Mouse (Mus musculus): ENCODE measurements around the gene Rap1b. TPM values are rescaled to one million over a fixed set of nuclear protein-coding genes. Genes with fewer than 3 reads are reported as not detected.
A peak's percentile ranks its signal among the peaks of the same experiment; 100 is the strongest.

The Rap1b gene
- total and polyA plus RNA-seq, 2 experiments from 2014 or later, result 46.1 to 105 TPM

DNA sequence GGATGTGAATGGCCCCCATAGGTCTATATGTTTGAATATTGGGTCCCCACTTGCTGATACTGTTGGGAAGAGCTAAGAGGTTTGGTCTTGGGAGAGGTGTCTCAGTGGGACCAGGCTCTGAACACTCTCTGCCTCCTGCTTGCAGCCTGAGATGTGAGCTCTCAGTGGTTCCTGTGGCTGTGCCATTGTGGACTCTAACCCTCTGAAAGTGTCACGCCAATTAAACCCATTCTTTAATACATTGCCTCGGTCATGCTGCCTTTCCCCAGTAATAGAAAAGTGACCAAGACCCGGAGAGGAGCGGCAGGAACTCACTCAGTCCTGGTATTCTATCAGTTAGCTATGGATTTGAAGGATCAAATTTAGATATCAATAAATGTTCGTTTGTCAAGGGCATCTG is 12.4 kb upstream of the Rap1b start:
- Histone ChIP-seq H3K9ac (replicated peaks; ENCODE audit: low read depth, low read length) (no peak overlapping the region), H3K27me3 (ENCODE audit: control insufficient read depth, insufficient read depth, low read length) (no peaks in the 10 kb centered on the region), H3K4me2 (ENCODE audit: low read depth, low read length) (no peak overlapping the region), H3K4me1 (ENCODE audit: control insufficient read depth, insufficient read depth) (no peaks in the 10 kb centered on the region), H3K4me3 (ENCODE audit: low read depth, low read length) (no peak overlapping the region), H3K27ac (ENCODE audit: low read depth) (no peak overlapping the region), H3K9me3 (replicated peaks; ENCODE audit: control insufficient read depth, low read length) (no peaks in the 10 kb centered on the region), H3K36me3 (replicated peaks; ENCODE audit: control insufficient read depth, insufficient read depth, low read length) (no peaks in the 10 kb centered on the region)
- no peak for TF ChIP-seq EP300 (IDR thresholded peaks at IDR 0.05; ENCODE audit: low read depth)
- TF ChIP-seq CTCF (IDR thresholded peaks at IDR 0.05; ENCODE audit: low read depth), result no peak
- 87% methylated on average over 5 of the region's 5 CpGs for whole genome bisulfite sequencing
- no peak for DNase-seq (ENCODE audit: low spot score)
- ATAC-seq (ENCODE audit: insufficient read depth, low read depth), result no peak

DNA sequence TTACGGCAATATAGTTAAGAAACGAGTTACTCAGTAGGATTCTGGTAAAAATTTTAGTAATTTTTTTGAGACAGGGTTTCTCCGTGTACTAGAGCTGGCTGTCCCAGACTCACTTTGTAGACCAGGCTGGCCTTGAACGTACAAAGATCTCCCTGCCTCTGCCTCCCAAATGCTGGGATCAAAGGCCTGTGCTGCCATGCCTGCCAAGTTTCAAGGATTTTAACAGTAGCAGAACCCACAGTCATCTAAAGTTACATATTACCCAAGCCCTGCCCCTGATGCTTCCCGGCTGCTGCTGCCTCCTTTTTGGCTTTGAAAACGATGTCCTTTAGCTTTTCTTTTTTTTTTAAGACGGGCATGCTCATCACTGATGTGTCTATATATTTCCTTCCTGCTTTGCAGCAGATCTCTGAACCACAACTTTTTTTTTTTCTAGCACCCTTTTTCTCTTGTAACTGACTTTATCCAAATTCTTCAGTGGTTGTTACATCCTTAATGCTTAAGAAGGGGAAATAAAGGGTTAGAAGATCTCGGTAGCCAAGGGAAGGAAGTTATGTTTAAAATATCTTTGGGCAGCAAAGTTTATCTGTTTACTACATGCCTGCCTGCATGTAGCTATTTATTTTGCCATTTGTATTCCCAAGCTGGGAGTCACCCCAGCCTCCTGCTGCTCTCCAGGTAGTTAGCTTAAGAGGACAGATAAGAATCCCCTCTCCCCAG is 10.3 kb upstream of the Rap1b start:
- H3K4me2 ChIP-seq (ENCODE audit: low read depth, low read length), result no peak overlapping the region
- 67% methylated on average over 8 of the region's 8 CpGs for WGBS
- no peak overlapping the region for H3K27ac ChIP-seq (ENCODE audit: low read depth)
- no peaks in the 10 kb centered on the region for H3K4me1 ChIP-seq (ENCODE audit: control insufficient read depth, insufficient read depth)
- TF ChIP-seq CTCF (IDR thresholded peaks at IDR 0.05; ENCODE audit: low read depth) (no peak), EP300 (IDR thresholded peaks at IDR 0.05; ENCODE audit: low read depth) (no peak)
- no peak for ATAC-seq (ENCODE audit: insufficient read depth, low read depth)
- no peaks in the 10 kb centered on the region for H3K27me3 ChIP-seq (ENCODE audit: control insufficient read depth, insufficient read depth, low read length)
- H3K4me3 ChIP-seq (ENCODE audit: low read depth, low read length), result no peak overlapping the region
- H3K9ac ChIP-seq (replicated peaks; ENCODE audit: low read depth, low read length), result no peak overlapping the region
- no peaks in the 10 kb centered on the region for H3K36me3 ChIP-seq (replicated peaks; ENCODE audit: control insufficient read depth, insufficient read depth, low read length)
- no peaks in the 10 kb centered on the region for H3K9me3 ChIP-seq (replicated peaks; ENCODE audit: control insufficient read depth, low read length)
- no peak for DNase-seq (ENCODE audit: low spot score)

DNA sequence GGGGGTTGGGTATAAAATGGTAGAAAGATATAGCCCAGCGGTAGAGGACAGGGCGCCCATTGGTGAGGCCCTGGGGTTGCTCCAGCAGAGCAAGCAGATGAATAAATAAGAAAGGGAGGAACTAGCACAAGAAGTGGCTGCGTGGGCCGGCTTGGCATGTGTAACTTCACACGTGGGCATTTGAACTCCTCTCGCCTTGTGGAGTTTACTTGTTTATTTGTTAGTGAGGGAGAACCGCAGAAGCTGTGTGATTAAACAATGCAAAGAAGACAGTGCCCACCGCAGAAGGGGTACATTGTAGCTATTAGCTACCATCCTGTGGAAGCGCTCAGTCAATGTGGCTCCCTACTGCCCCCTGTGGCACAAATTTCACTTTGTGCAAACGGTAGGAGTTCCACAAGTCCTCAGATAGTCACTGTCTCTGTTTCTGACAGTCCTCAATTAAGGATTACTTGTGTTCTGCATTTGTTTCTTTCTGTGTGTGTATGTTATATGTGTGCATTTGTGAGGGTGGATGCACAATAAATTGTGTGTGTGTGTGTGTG is 6.9 kb upstream of the Rap1b start:
- Histone ChIP-seq H3K4me3 (ENCODE audit: low read depth, low read length) (no peak overlapping the region), H3K9me3 (replicated peaks; ENCODE audit: control insufficient read depth, low read length) (no peaks in the 10 kb centered on the region), H3K36me3 (replicated peaks; ENCODE audit: control insufficient read depth, insufficient read depth, low read length) (no peaks in the 10 kb centered on the region), H3K27ac (ENCODE audit: low read depth) (no peak overlapping the region), H3K4me1 (ENCODE audit: control insufficient read depth, insufficient read depth) (no peaks in the 10 kb centered on the region), H3K9ac (replicated peaks; ENCODE audit: low read depth, low read length) (no peak overlapping the region), H3K4me2 (ENCODE audit: low read depth, low read length) (no peak overlapping the region), H3K27me3 (ENCODE audit: control insufficient read depth, insufficient read depth, low read length) (no peaks in the 10 kb centered on the region)
- TF ChIP-seq CTCF (IDR thresholded peaks at IDR 0.05; ENCODE audit: low read depth), result no peak
- TF ChIP-seq EP300 (IDR thresholded peaks at IDR 0.05; ENCODE audit: low read depth), result no peak
- whole genome bisulfite sequencing, result 83% methylated on average over 10 of the region's 10 CpGs
- DNase-seq (ENCODE audit: low spot score) (no peak), ATAC-seq (ENCODE audit: insufficient read depth, low read depth) (no peak)

DNA sequence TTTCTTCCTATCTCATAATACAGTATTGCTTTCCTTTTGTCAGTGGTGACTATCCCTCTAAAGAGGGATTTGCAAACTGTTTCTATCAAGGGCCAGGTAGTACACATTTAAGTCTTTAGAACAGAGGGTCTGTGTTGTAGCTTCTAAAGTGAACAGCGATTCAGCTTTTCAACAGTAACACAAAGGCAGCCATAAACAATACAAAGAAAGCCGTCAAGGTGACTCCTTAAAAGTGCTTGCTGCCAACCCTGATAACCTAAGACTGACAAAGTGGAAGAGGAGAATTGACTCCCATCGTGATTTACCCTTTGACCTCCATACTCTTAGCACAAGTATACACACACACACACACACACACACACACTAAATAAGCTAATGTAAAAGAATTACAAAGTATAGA is 3.1 kb upstream of the Rap1b start:
- Histone ChIP-seq H3K27me3 (ENCODE audit: control insufficient read depth, insufficient read depth, low read length) (no peaks in the 10 kb centered on the region), H3K9ac (replicated peaks; ENCODE audit: low read depth, low read length) (no peak overlapping the region), H3K9me3 (replicated peaks; ENCODE audit: control insufficient read depth, low read length) (no peaks in the 10 kb centered on the region), H3K4me2 (ENCODE audit: low read depth, low read length) (no peak overlapping the region), H3K4me3 (ENCODE audit: low read depth, low read length) (no peak overlapping the region), H3K27ac (ENCODE audit: low read depth) (no peak overlapping the region), H3K36me3 (replicated peaks; ENCODE audit: control insufficient read depth, insufficient read depth, low read length) (no peaks in the 10 kb centered on the region), H3K4me1 (ENCODE audit: control insufficient read depth, insufficient read depth) (peaks cover 11% of the 10 kb centered on the region)
- DNase-seq (ENCODE audit: low spot score), result no peak
- TF ChIP-seq EP300 (IDR thresholded peaks at IDR 0.05; ENCODE audit: low read depth) (no peak), CTCF (IDR thresholded peaks at IDR 0.05; ENCODE audit: low read depth) (no peak)
- WGBS, result 45% methylated on average over 3 of the region's 3 CpGs
- ATAC-seq (ENCODE audit: insufficient read depth, low read depth), result no peak

DNA sequence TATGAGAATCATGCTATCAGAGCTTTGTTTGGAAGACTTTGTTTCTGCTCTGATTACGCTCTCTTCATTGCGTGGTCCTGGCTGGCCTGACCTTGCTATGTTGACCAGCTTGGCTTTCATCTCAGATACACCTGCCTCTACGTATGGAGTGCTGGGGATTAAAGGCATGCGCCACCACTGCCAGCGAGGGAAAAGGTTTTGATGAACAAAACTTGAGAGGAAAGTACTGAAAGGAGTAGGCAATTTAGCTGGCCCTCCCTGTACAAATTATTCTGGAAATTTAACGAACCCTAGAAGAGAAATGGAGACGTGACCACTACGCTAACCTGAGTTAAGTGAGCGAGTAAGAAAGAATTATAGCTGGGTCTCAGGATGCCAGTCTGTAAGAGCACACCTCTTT is 961 bp upstream of the Rap1b start:
- Histone ChIP-seq H3K4me2 (ENCODE audit: low read depth, low read length) (peak overlapping the region; percentile 63), H3K4me3 (ENCODE audit: low read depth, low read length) (0 out of 2 replicates have a peak overlapping the region, but pooled peaks have one; percentile 98), H3K27ac (ENCODE audit: low read depth) (peak overlapping the region; percentile 99), H3K4me1 (ENCODE audit: control insufficient read depth, insufficient read depth) (peaks cover 28% of the 10 kb centered on the region), H3K9me3 (replicated peaks; ENCODE audit: control insufficient read depth, low read length) (no peaks in the 10 kb centered on the region), H3K36me3 (replicated peaks; ENCODE audit: control insufficient read depth, insufficient read depth, low read length) (no peaks in the 10 kb centered on the region), H3K9ac (replicated peaks; ENCODE audit: low read depth, low read length) (0 out of 2 replicates have a peak overlapping the region, but pooled peaks have one; percentile 100), H3K27me3 (ENCODE audit: control insufficient read depth, insufficient read depth, low read length) (no peaks in the 10 kb centered on the region)
- ATAC-seq (ENCODE audit: insufficient read depth, low read depth) (no peak), DNase-seq (ENCODE audit: low spot score) (no peak)
- 76% methylated on average over 9 of the region's 9 CpGs for WGBS
- no peak for TF ChIP-seq EP300 (IDR thresholded peaks at IDR 0.05; ENCODE audit: low read depth)
- no peak for TF ChIP-seq CTCF (IDR thresholded peaks at IDR 0.05; ENCODE audit: low read depth)

Measured in heart, postnatal 0 days (tissue).